Mouse (Mus musculus) heart, adult 2 months (tissue): Measurements from ENCODE around the gene Gm7534. TPM values are rescaled to one million over a fixed set of nuclear protein-coding genes. Genes with fewer than 3 reads are reported as not detected.
A peak's percentile ranks its signal among the peaks of the same experiment; 100 is the strongest.

ENCODE experiments used
- DNase-seq, 2 experiments: peaks; one replicate each; pipeline ENCODE4 v3.0.0; 2021
- H3K27ac ChIP-seq: fragments of 200-600 bp; 2 replicates; pipeline ENCODE4 v1.8.1; 2022
- H3K27me3 ChIP-seq: fragments of 200-500 bp; 2 replicates; pipeline ENCODE4 v1.6.1; 2012; ENCODE audit warnings: mild to moderate bottlenecking, low read length, inconsistent platforms, mixed read lengths; ENCODE audit not compliant: control insufficient read depth, insufficient read depth
- H3K36me3 ChIP-seq: fragments of 200-500 bp; 2 replicates; pipeline ENCODE4 v1.6.1; 2012; ENCODE audit warnings: low read length, inconsistent platforms; ENCODE audit not compliant: control insufficient read depth, insufficient read depth
- H3K4me1 ChIP-seq: fragments of 200-500 bp; 2 replicates; pipeline ENCODE4 v1.6.1; 2011; ENCODE audit warnings: low read length; ENCODE audit not compliant: control insufficient read depth, insufficient read depth
- H3K4me3 ChIP-seq: fragments of 200-600 bp; 2 replicates; pipeline ENCODE4 v1.8.1; 2022
- H3K79me2 ChIP-seq: fragments of 200-500 bp; replicated peaks from 2 replicates; pipeline ENCODE4 v1.6.1; 2012; ENCODE audit warnings: mild to moderate bottlenecking, inconsistent platforms, low read length, moderate library complexity, mixed read lengths; ENCODE audit not compliant: control insufficient read depth, insufficient read depth
- H3K9ac ChIP-seq: fragments of 200-500 bp; 2 replicates; pipeline ENCODE4 v1.6.1; 2012; ENCODE audit warnings: low read depth, mild to moderate bottlenecking, control low read depth, inconsistent platforms, low read length, mixed read lengths
- CTCF ChIP-seq: fragments of 200-600 bp; IDR thresholded peaks from 2 replicates; pipeline ENCODE4 v1.8.1; 2022; ENCODE audit warnings: antibody characterized with exemption, mild to moderate bottlenecking, moderate library complexity
- EP300 ChIP-seq: fragments of 200-500 bp; IDR thresholded peaks from 2 replicates; pipeline ENCODE4 v1.6.1; 2011; ENCODE audit warnings: low read depth, low read length, control low read depth; ENCODE audit not compliant: insufficient read depth
- POLR2A ChIP-seq: fragments of 200-500 bp; IDR thresholded peaks from 2 replicates; pipeline ENCODE4 v1.6.1; 2011; ENCODE audit warnings: mild to moderate bottlenecking, low read depth, low read length, control low read depth; ENCODE audit not compliant: insufficient read depth
- WGBS: fragments of 180-500 bp; shearing (Covaris S2); methylation state at CpG from one replicate; pipeline ENCODE4 v1.1.7; 2018; 5-methylcytosine and 5-hydroxymethylcytosine counted together
- intact Hi-C: fragments of 180-260 bp; cut with DNase I; formaldehyde crosslinking; loops from one replicate; pipeline ENCODE4 v1.15.1; 2025
- polyA plus RNA-seq: library from polyadenylated mRNA; depleted of rRNA; stranded (reverse); fragments of >200 nt; gene quantifications from 2 replicates; pipeline ENCODE4 v1.2.3, GENCODE M21; 2012
- total RNA-seq, 2 experiments: library from RNA; stranded (reverse); gene quantifications; 2 replicates each; pipeline ENCODE4 v1.2.3; 2021

Gene Gm7534
- total and polyA plus RNA-seq, 3 experiments: not detected

GRCm38 (mm10) chr4:134206488-134207053 is 3.8 kb upstream of the Gm7534 start:
- no peak for DNase-seq
- Histone ChIP-seq H3K4me3 (no peak overlapping the region), H3K79me2 (no peaks in the 10 kb centered on the region), H3K9ac (no peak overlapping the region), H3K4me1 (no peaks in the 10 kb centered on the region), H3K27me3 (no peaks in the 10 kb centered on the region), H3K36me3 (no peaks in the 10 kb centered on the region), H3K27ac (no peak overlapping the region)
- intact Hi-C loops: no loop called here
- 59% methylated on average over 6 of the region's 6 CpGs for WGBS
- TF ChIP-seq CTCF (no peak), EP300 (no peak), POLR2A (no peak)

GRCm38 (mm10) chr4:134203340-134203896 is 614 bp upstream of the Gm7534 start:
- no peaks in the 10 kb centered on the region for H3K79me2 ChIP-seq
- H3K4me3 ChIP-seq: no peak overlapping the region
- no peak for DNase-seq
- no peak overlapping the region for H3K9ac ChIP-seq
- H3K27ac ChIP-seq: no peak overlapping the region
- no peaks in the 10 kb centered on the region for H3K4me1 ChIP-seq
- no peaks in the 10 kb centered on the region for H3K27me3 ChIP-seq
- WGBS: 71% methylated on average over 17 of the region's 17 CpGs
- intact Hi-C loops: no loop called here
- no peaks in the 10 kb centered on the region for H3K36me3 ChIP-seq
- TF ChIP-seq POLR2A (no peak), CTCF (no peak)

- H3K9ac ChIP-seq: no peak overlapping the region
- no peak for DNase-seq
- H3K36me3 ChIP-seq: no peaks in the 10 kb centered on the region
- no peak overlapping the region for H3K27ac ChIP-seq
- intact Hi-C loops: no loop called here
- no peaks in the 10 kb centered on the region for H3K79me2 ChIP-seq
- WGBS: 70% methylated on average over 2 of the region's 2 CpGs
- H3K4me1 ChIP-seq: no peaks in the 10 kb centered on the region
- TF ChIP-seq POLR2A (no peak), CTCF (no peak)
- H3K27me3 ChIP-seq: no peaks in the 10 kb centered on the region
- H3K4me3 ChIP-seq: no peak overlapping the region
These were observed 3.4 kb downstream of the Gm7534 start for GRCm38 (mm10) chr4:134199371-134199770.

GRCm38 (mm10) chr4:134186268-134186667 is 16.5 kb downstream of the Gm7534 start:
- H3K9ac ChIP-seq: peak overlapping the region; percentile 95
- peak overlapping the region; percentile 72 for H3K4me3 ChIP-seq
- TF ChIP-seq EP300: no peak
- TF ChIP-seq CTCF: no peak
- no peak for TF ChIP-seq POLR2A
- no peak for DNase-seq
- no peaks in the 10 kb centered on the region for H3K27me3 ChIP-seq
- no peaks in the 10 kb centered on the region for H3K36me3 ChIP-seq
- peak overlapping the region; percentile 85 for H3K27ac ChIP-seq
- WGBS: 4% methylated on average over 22 of the region's 22 CpGs
- H3K4me1 ChIP-seq: peaks cover 5% of the 10 kb centered on the region
- intact Hi-C loops: loop anchor here (2.0 to 5.0 kb wide), 3 partner anchors 59 to 206 kb away; partner anchors contain the start of genes Pdik1l and Zfp593
- peaks cover 2% of the 10 kb centered on the region; the same call in 1 of the 2 replicates for H3K79me2 ChIP-seq

- intact Hi-C loops: loop anchor here (5.0 kb wide), 1 partner anchor 207 kb away; no protein-coding TSS in a partner anchor
- Histone ChIP-seq H3K4me3 (no peak overlapping the region), H3K27me3 (no peaks in the 10 kb centered on the region), H3K36me3 (no peaks in the 10 kb centered on the region), H3K4me1 (peaks cover 5% of the 10 kb centered on the region), H3K9ac (no peak overlapping the region), H3K27ac (no peak overlapping the region), H3K79me2 (peaks cover 2% of the 10 kb centered on the region; the same call in 1 of the 2 replicates)
- WGBS: 79% methylated on average over 3 of the region's 3 CpGs
- TF ChIP-seq POLR2A (no peak), EP300 (no peak), CTCF (no peak)
- DNase-seq: no peak
These were observed 17.2 kb downstream of the Gm7534 start for GRCm38 (mm10) chr4:134185569-134185968.

- H3K27ac ChIP-seq: no peak overlapping the region
- TF ChIP-seq CTCF: no peak
- no peak for TF ChIP-seq POLR2A
- no peak for TF ChIP-seq EP300
- H3K9ac ChIP-seq: no peak overlapping the region
- no peaks in the 10 kb centered on the region for H3K36me3 ChIP-seq
- H3K4me3 ChIP-seq: no peak overlapping the region
- no peaks in the 10 kb centered on the region for H3K27me3 ChIP-seq
- no peak for DNase-seq
- WGBS: 56% methylated on average over 3 of the region's 3 CpGs
- H3K79me2 ChIP-seq: peaks cover 4% of the 10 kb centered on the region; the same call in 1 of the 2 replicates
- intact Hi-C loops: no loop called here
- peaks cover 5% of the 10 kb centered on the region for H3K4me1 ChIP-seq
These were observed 19.1 kb downstream of the Gm7534 start for GRCm38 (mm10) chr4:134183711-134184110.
